Mouse (Mus musculus): Measurements from ENCODE around the gene Yrdc.
A peak's percentile ranks its signal among the peaks of the same experiment; 100 is the strongest.

The Yrdc gene

DNA sequence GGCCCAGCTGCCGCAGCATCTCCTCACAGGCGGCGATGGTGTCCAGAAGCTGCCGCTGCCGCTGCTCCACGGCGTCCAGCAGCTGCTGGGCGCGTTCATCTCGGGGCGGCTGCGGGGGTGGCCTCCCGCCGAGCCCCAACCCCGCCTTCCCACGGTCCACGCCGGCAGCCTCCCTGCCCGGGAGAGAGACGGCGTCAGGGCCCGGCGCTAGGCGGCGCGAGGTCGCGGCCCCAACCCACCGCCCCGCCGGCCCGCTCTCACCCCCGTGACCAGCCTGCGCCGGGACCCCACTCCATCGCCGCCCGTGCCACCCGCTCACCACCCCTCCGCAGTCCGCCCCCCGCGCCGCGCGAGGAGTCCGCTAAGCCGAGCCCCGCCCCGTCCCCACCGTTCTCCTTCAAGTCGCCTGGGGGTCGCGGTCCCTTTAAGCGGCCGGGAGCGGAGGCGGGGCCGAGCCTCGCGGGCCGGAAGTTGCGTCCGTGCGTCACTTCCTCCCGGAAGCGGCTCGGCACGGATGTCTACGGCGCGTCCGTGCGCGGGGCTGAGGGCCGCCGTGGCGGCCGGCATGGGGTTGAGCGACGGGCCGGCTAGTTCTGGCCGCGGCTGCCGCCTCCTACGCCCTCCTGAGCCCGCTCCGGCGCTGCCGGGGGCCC is at the start of gene Yrdc:
Gene Yrdc (plus strand): TSS at position 419 of the 653 bp plus-strand sequence.
- DNase-seq, result peak; percentile 94

DNA sequence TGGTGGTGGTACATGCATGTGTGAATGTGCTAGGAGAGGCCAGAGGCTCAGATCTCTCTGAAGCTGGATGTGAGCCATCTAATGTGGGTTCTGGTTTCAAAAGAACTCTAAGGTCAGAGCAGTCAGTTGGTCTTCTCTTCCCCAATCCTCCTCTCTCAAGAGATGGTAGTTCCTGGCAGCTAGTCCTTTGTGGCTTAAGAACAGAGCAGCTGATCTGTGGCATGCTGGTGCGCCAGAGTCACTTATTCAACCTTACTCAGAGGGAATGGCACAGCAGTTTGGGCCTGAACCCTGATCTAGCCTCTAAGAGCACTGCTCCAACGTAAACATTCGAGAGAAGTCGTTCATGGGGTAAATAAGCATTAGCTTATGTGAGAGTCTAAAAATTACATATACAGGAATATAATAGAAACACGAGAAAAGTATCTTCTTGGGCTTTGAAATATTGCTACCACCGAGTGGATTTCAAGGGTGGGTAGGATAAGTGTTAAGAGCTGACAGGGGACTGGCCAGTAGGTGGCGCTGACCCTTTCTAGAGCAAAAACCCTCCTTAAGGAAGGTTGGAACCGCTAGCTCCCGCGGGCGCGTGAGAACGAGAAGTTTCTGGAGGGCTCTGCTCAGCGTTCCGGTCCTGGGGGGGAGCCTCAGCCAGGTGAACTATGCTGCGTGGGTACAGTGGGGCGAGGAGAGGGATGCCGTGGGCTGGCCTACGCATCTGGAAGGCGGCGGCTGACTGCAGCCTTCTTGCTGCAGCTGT is 48.7 kb upstream of the Yrdc start, which contains the start of gene Mtf1:
Gene Mtf1 (plus strand): TSS at position 553 of the 757 bp plus-strand sequence.
- DNase-seq, result peak; percentile 88

- peak; percentile 97 for DNase-seq
These were observed 47.9 kb upstream of the Yrdc start for GRCm38 (mm10) chr4:124802309-124803260.

DNA sequence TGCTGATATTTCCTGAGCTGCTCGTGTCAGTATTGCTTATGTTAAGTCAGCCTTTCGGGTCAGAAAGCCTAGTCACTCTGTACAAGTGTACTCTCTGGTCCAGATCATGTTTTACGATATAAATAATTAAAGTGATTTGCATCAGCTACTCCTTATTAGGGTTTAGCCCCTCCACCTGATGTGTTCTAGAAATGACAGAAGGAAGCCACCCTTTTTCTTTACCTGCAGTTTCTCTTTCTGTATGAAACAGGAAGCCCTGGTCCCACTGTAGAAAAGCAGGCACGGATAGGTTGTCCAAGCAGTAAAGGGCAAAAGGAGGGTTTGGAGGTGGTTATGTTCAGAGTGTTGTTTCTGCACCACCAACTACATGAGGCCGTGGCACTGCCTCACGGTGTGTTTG is 47.1 kb upstream of the Yrdc start:
- no peak for DNase-seq

DNA sequence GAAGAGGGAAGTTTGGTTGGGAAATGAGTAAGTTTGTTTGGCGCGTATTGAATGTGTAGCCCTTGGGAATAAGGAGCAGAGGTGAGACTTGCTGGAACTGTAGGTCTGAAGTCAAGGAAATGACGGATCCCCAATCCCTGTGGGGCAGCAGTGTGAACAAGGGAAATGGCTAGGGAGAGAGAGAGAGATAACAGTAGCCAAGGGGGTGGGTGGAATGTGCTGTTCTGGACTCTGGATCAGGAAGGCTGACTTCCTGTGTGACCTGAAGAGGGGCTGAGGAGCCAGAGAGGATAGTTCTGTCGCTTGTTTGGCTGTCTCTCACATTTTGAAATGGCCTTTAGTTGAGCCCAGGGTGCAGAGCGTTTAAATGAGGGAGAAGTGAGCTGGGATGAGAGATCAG is 42.0 kb upstream of the Yrdc start:
- no peak for DNase-seq

GRCm38 (mm10) chr4:124809136-124809883 is 41.2 kb upstream of the Yrdc start:
- no peak for DNase-seq

- DNase-seq, result no peak
These were observed 40.4 kb upstream of the Yrdc start for GRCm38 (mm10) chr4:124810056-124810455.

DNA sequence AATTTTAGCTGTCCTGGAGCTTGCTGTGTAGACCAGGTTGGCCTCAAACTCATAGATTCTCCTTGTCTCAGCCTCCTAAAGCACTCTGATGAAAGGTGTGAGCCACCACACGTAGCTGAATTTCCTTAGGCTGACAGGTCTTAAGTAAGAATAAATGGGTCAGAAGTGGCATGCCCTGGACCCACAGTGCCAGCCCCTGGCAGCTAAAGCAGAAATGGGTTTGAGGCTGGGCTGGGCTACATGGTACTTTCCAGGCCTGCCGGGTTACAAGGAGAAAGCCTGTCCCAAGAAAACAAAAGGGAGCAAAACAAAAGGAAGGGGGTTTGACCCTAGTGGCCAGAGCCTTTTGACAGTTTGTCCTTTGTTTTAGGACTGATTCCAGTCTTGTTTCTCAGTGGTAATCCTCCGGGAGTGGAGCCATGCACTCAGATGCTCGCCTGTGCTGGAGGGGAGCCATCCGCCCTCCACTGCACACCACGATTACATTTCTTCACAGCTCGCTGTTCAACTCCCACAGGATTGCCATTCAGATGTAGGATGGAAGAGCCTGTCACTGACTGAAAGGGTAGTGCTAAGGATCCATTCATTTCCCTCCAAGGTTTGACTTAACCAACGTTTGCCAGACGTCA is 39.0 kb upstream of the Yrdc start:
- DNase-seq, result peak; percentile 83

DNA sequence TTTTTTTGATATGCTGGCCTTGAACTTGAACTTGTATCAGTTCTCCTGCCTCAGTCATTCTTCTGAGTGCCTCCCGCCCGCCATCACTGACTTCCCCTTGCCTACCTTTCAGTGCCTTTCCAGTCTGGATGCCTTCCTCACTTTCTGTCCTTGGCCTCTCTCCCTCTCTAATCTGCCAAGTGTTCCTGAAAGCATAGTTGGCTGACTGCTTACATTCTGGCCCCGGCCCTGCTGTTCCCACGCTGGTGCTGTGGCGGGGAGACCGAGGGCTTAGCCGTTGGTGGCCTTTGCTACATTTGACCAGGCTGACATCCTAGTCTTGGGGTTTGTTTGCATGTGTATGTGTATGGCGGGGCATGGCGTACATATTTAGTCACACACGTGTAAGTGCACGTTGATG is 34.6 kb upstream of the Yrdc start:
- no peak for DNase-seq

GRCm38 (mm10) chr4:124817803-124818202 is 32.7 kb upstream of the Yrdc start:
- peak; percentile 34 for DNase-seq

GRCm38 (mm10) chr4:124818832-124819231 is 31.6 kb upstream of the Yrdc start:
- DNase-seq, result no peak

GRCm38 (mm10) chr4:124824967-124825366 is 25.5 kb upstream of the Yrdc start:
- DNase-seq, result no peak

DNA sequence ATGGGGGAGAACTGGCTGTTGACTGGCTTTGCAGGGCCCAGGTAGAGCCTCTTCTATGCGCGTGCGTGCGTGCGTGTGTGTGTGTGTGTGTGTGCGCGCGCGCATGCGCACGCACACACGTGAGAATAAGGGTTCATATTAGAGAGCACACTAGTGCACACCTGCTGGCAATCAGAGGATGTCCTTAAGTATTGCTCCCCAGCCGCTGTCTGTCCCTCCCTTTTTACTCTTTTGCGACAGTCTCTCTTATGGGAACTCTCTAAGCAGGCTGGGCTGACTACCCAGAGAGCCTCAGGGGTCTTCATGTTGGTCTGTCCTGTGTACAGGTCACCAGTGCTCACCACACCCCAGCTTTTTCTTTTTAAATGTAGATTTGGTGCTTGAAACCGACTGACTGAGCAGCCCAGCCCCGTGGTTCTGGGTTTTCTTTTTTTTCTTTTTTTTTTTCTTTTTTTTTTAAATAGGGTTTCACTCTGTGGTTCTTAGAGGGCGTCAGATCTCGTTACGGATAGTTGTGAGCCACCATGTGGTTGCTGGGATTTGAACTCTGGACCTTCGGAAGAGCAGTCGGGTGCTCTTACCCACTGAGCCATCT is 25.0 kb upstream of the Yrdc start:
- DNase-seq, result no peak

- no peak for DNase-seq
These were observed 20.8 kb upstream of the Yrdc start for GRCm38 (mm10) chr4:124829671-124830070.

DNA sequence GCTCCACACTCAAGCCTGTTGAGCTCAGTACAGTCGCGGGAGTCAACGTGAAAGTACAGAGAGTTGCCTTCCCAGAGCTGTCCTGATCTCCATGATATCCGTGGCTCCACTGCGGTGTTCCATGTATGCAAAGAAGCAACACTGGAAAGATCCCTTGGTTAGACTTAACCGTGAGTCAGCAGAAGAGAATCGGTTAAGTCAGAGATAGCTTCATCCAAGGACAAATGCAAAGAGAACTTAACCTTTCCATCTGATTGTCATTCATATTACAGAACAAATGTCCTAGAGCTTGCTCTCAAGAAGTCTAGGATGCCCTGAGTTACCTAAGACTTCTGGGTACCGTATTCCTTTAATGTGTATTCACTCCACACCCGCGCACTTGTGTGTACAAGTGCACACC is 17.7 kb upstream of the Yrdc start:
- no peak for DNase-seq

DNA sequence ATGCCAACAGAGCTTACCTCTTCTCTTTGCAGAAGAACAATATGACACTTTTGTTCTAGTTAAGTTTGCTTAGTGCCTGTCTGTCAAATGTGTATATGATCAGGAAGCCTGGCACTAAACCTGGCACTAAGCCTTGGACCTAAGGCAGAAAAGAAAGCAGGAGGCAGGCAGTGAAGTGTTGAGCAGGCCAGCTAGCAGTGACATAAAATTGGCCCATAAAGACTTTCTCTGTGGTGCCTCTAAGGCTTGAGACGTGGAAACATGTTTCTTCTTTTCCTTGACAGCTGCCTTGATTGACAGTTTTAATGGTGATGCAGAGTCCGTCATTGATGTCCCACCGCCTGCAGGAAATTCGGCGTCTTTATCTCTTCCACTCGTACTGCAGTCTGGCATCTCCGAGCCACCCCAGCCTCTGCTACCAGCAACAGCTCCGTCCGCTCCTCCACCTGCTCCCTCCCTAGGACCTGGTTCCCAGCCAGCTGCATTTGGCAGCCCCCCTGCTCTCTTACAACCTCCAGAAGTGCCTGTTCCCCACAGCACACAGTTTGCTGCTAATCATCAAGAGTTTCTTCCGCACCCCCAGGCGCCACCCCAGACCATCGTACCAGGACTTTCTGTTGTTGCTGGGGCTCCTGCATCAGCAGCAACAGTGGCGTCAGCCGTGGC is 12.3 kb upstream of the Yrdc start:
- DNase-seq, result no peak

- no peak for DNase-seq
These were observed 9.5 kb upstream of the Yrdc start for GRCm38 (mm10) chr4:124840998-124841397.

GRCm38 (mm10) chr4:124843493-124843892 is 7.0 kb upstream of the Yrdc start:
- no peak for DNase-seq

- peak; percentile 85 for DNase-seq
These were observed 2.9 kb upstream of the Yrdc start for GRCm38 (mm10) chr4:124847573-124847972.

DNA sequence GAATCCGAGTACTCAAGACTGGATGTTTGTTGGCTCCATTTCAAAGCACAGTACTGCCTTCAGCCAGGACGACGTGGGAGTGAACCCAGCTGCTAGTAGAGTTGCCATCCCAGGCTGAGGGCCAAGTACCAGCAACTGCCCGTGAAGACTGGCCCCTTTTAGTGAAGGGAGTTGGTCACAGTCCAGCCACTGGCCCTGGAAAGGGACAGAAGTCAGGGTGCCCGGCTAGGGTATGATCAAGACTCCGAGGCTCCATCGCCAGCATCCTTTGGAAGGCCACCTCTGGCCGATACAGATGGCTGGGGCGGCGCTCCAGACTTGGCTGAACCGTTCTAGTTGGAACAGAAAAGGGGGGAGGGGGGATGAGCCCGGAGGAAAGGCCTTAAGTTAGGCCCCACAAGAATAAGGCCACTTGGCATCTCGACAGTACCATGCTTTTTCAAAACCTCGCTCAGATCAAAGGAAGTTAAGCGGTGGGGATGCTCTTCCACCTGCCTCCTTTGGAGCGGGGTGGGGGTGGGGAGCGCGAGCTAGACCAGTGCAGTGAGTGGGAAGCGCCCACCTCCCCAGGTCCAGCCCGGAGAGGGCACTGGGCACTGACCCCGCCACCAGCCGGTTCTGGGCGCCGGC is 733 bp upstream of the Yrdc start:
- peak; percentile 86 for DNase-seq
